Mouse (Mus musculus) forebrain, embryonic 15.5 days (tissue): ENCODE data around the gene Olfr348. TPM values are rescaled to one million over a fixed set of nuclear protein-coding genes. Genes with fewer than 3 reads are reported as not detected.

ENCODE experiments used
- ATAC-seq: fragments of 200-750 bp; cut with Nextera tagmentation; replicated peaks from 2 replicates; pipeline ENCODE4 v1.8.0; 2017; ENCODE audit warnings: mild to moderate bottlenecking, moderate TSS enrichment, moderate library complexity
- H3K27ac ChIP-seq: fragments of 300-500 bp; sonication (generic); replicated peaks from 2 replicates; pipeline ENCODE4 v1.5.1; 2015; ENCODE audit warnings: mild to moderate bottlenecking, inconsistent platforms
- H3K27me3 ChIP-seq: fragments of 300-500 bp; sonication (generic); 2 replicates; pipeline ENCODE4 v1.6.1; 2015; ENCODE audit warnings: inconsistent platforms
- H3K36me3 ChIP-seq: fragments of 300-500 bp; sonication (generic); 2 replicates; pipeline ENCODE4 v1.6.1; 2015; ENCODE audit warnings: mild to moderate bottlenecking, inconsistent platforms
- H3K4me1 ChIP-seq: fragments of 300-500 bp; sonication (generic); 2 replicates; pipeline ENCODE4 v1.6.1; 2015; ENCODE audit warnings: inconsistent platforms
- H3K4me2 ChIP-seq: fragments of 300-500 bp; sonication (generic); replicated peaks from 2 replicates; pipeline ENCODE4 v1.6.1; 2015; ENCODE audit warnings: mild to moderate bottlenecking, inconsistent platforms
- H3K4me3 ChIP-seq: fragments of 300-500 bp; sonication (generic); 2 replicates; pipeline ENCODE4 v1.5.1; 2015; ENCODE audit warnings: mild to moderate bottlenecking, inconsistent platforms
- H3K9ac ChIP-seq: fragments of 300-500 bp; sonication (generic); replicated peaks from 2 replicates; pipeline ENCODE4 v1.6.1; 2015; ENCODE audit warnings: mild to moderate bottlenecking, inconsistent platforms
- H3K9me3 ChIP-seq: fragments of 300-500 bp; sonication (generic); 2 replicates; pipeline ENCODE4 v1.6.1; 2016; ENCODE audit warnings: inconsistent platforms
- WGBS: fragments of 180-500 bp; shearing (Covaris S2); methylation state at CpG from one replicate; pipeline ENCODE4 v1.1.7; 2015; ENCODE audit warnings: mixed read lengths; 5-methylcytosine and 5-hydroxymethylcytosine counted together
- polyA plus RNA-seq: library from polyadenylated mRNA; unstranded; fragments of >200 nt; fragmentation: Nextera tagmentation; extraction: Ambion mirVana; gene quantifications from 2 replicates; pipeline ENCODE4 v1.2.1, GENCODE M21; 2015

Olfr348 gene
- not detected in 2 replicates for polyA plus RNA-seq

GRCm38 (mm10) chr2:36783976-36784375 lies at the start of gene Olfr348:
Gene Olfr348, plus strand, starts transcription at chr2:36784276.
- Histone ChIP-seq H3K4me2 (no peak within 1 kb of the TSS), H3K4me3 (no peak within 1 kb of the TSS), H3K9me3 (peaks cover 9% of the 10 kb centered on the region; the same call in 1 of the 2 replicates), H3K9ac (no peak within 1 kb of the TSS), H3K4me1 (no peaks in the 10 kb centered on the region), H3K36me3 (no peaks in the 10 kb centered on the region), H3K27me3 (no peaks in the 10 kb centered on the region), H3K27ac (no peak within 1 kb of the TSS)
- WGBS = 75% methylated on average over 2 of the region's 2 CpGs
- ATAC-seq = no peak

DNA sequence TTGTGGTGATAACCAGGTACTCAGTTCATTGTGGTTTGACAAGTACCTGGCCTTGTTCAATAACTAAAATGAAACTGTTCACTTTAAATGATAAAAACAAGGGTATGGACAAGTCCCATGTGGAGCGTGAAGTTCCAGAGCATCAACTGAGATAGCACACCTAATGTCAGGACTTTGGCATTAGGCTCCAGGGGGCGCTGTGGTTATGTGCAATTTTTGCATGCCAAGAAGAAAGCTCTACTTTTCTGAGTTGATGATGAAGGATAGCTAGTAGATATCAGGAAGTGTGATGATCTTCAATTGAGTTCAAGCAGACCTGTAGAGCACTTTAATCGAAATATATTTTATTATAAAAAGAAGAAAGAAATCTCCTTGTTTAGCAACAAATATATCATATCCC lies 47.9 kb upstream of the Olfr348 start:
- 60% methylated on average over 3 of the region's 3 CpGs for WGBS
- no peak overlapping the region for H3K9ac ChIP-seq
- ATAC-seq = no peak

GRCm38 (mm10) chr2:36790238-36790637 lies 6.2 kb downstream of the Olfr348 start, which contains the start of gene Olfr50:
Gene Olfr50, plus strand, starts transcription at chr2:36790538.
- no peaks in the 10 kb centered on the region for H3K27me3 ChIP-seq
- 84% methylated on average over 2 of the region's 2 CpGs for whole genome bisulfite sequencing
- H3K9ac ChIP-seq = no peak within 1 kb of the TSS
- H3K4me3 ChIP-seq = no peak within 1 kb of the TSS
- no peak for ATAC-seq
- H3K9me3 ChIP-seq = peaks cover 20% of the 10 kb centered on the region
- H3K36me3 ChIP-seq = no peaks in the 10 kb centered on the region
- H3K4me1 ChIP-seq = no peaks in the 10 kb centered on the region
- no peak within 1 kb of the TSS for H3K4me2 ChIP-seq
- no peak within 1 kb of the TSS for H3K27ac ChIP-seq

More for the DNA sequence above, 47.9 kb upstream of the Olfr348 start:
- Histone ChIP-seq H3K9me3 (0 out of 2 replicates have a peak, but pooled peaks cover 6% of the 10 kb centered on the region), H3K36me3 (no peaks in the 10 kb centered on the region), H3K27me3 (no peaks in the 10 kb centered on the region), H3K4me2 (no peak overlapping the region), H3K4me1 (no peaks in the 10 kb centered on the region), H3K4me3 (no peak overlapping the region), H3K27ac (no peak overlapping the region)

GRCm38 (mm10) chr2:36816932-36817331 lies 32.9 kb downstream of the Olfr348 start, which contains the start of gene Olfr3:
Gene Olfr3, minus strand, starts transcription at chr2:36817032.
- H3K27ac ChIP-seq = no peak within 1 kb of the TSS
- H3K27me3 ChIP-seq = no peaks in the 10 kb centered on the region
- H3K9ac ChIP-seq = no peak within 1 kb of the TSS
- H3K4me3 ChIP-seq = no peak within 1 kb of the TSS
- 73% methylated on average over 1 of the region's 1 CpGs for WGBS
- no peaks in the 10 kb centered on the region for H3K36me3 ChIP-seq
- no peaks in the 10 kb centered on the region for H3K4me1 ChIP-seq
- ATAC-seq = no peak
- no peak within 1 kb of the TSS for H3K4me2 ChIP-seq
- peaks cover 17% of the 10 kb centered on the region for H3K9me3 ChIP-seq

Other genes starting within 250 kb of the Olfr348 start
- gene Olfr344, start 217.6 kb upstream of the Olfr348 start, polyA plus RNA-seq = not detected in 2 replicates
- not detected in 2 replicates for gene Olfr345, start 144.2 kb upstream of the Olfr348 start, polyA plus RNA-seq
- not detected in 2 replicates for gene Olfr346, start 98.5 kb upstream of the Olfr348 start, polyA plus RNA-seq
- gene Olfr347, start 52.4 kb upstream of the Olfr348 start, polyA plus RNA-seq = not detected in 2 replicates
- not detected in 2 replicates for gene Olfr50, start 6.3 kb downstream of the Olfr348 start, polyA plus RNA-seq
- not detected in 2 replicates for gene Olfr3, start 32.8 kb downstream of the Olfr348 start, polyA plus RNA-seq
- gene Olfr350, start 62.0 kb downstream of the Olfr348 start, polyA plus RNA-seq = not detected in 2 replicates
- gene Olfr351, start 78.4 kb downstream of the Olfr348 start, polyA plus RNA-seq = not detected in 2 replicates
- gene Olfr352, start 84.2 kb downstream of the Olfr348 start, polyA plus RNA-seq = not detected in 2 replicates
- gene Olfr353, start 108.7 kb downstream of the Olfr348 start, polyA plus RNA-seq = not detected in 2 replicates
- gene Olfr354, start 121.4 kb downstream of the Olfr348 start, polyA plus RNA-seq = not detected in 2 replicates
- not detected in 2 replicates for gene Olfr355, start 144.6 kb downstream of the Olfr348 start, polyA plus RNA-seq
- not detected in 2 replicates for gene Olfr356, start 152.8 kb downstream of the Olfr348 start, polyA plus RNA-seq
- gene Olfr357, start 209.6 kb downstream of the Olfr348 start, polyA plus RNA-seq = not detected in 2 replicates
- gene Olfr358, start 225.1 kb downstream of the Olfr348 start, polyA plus RNA-seq = not detected in 2 replicates